Mouse (Mus musculus) left cerebral cortex, postnatal 25 days (tissue): ENCODE results near the gene Kdm4b. TPM values are rescaled to one million over a fixed set of nuclear protein-coding genes. Genes with fewer than 3 reads are reported as not detected.

Experiments
- DNase-seq, 2 experiments: peaks; one replicate each; pipeline ENCODE4 v3.0.0; 2022; ENCODE audit warnings: low spot score in 2 of 2, mixed read lengths in 1 of 2
- intact Hi-C: fragments of 180-260 bp; cut with DNase I; formaldehyde crosslinking; loops from one replicate; pipeline ENCODE4 v1.15.1; 2025
- total RNA-seq, 2 experiments: library from RNA; stranded (reverse); gene quantifications; 2 replicates each; pipeline ENCODE4 v1.2.3; 2021

The Kdm4b gene
- total RNA-seq, 2 experiments from 2014 or later = 70.0 to 74.4 TPM

DNA sequence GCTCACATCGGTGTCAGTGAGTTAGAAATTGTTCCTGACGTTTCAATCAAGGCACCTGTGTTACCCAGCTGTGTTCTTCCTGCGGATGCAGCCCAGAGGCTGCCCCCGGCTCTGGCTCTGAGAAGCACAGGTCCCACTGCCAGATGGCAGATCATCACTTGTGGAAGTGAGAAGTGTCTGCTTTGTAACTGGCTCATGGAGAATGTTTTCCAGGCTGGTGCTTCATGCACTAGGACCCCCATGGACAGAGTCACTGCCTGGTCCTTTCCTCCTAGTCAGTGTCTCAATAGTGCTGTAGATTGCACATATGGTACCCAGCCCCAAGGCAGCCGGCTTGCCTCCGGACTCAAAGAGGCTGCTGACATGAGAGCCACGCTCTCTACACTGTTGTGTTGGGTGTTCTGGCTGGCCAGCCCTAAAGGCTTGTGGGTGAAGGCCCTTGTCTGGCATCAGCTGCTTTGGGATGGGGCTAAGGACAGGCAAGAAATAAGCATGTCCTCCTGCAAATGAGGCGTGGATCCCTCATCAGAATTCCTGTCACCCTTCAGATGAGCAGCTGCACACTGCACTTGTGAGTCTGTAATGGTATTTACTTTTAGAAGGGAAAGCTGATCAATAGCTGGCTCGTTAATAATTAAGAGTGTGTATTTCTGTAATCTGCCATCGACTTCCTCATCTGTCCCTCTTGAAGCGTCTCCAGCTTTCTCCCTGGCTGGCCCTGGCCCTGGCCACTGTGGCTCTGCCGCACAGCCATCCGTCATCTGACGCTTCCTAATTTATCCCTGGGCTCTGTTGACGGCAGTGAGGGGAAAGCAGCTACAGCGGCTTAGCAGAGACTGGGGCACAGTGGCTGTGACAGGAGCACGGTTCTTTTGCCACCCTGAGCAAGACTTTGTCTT, 47.5 kb downstream of the Kdm4b start:
- intact Hi-C loops = no loop called here
- DNase-seq = peak in 1 of 2 experiments; percentile 42

DNA sequence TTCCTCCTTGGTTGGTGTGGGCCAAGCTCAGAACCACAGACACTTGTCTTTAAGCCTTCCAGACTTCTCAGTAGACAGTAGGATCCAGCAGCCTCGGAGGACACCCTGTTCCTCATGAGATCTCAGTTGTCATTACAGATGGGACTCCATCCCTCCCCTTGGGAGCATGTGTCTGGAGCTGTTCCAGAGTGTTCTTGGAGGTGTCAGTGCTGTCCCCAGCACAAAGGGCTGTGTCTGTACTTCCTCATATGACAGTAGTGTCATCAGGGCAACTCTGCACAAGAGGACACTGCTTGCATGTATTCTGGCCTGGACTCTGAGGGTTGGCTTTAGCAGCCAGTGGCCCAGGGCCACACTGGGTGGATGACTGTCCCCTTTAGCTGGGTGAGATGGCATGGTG, 49.0 kb downstream of the Kdm4b start:
- intact Hi-C loops = no loop called here

DNA sequence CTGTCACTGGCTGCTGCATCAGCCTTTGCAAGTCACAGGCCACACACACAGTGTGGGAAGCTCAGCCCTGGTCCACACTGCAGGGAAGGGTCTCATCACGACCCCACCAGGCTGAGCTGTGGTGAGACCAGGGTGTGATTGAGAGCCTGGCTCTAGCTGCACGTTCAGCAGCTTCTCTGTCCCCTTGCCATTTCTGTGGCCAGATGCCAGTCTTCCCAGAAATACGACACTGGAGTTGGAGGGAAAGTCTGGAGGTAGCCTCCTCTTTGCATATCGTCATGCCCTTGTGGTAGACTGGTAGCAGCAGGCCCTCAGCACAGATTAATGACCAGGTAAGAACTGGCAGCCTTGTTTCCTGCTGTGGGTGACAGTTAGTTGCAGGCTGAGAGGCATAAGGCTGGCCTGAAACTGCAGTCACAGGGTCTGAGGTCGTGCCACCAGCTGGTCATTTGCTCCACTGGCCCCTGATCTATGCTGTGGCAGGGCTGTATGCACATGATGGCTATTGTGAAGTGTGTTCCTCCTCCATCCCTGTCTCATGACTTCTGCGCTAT, 53.5 kb downstream of the Kdm4b start:
- no peak for DNase-seq
- intact Hi-C loops = no loop called here

More for the DNA sequence above, 49.0 kb downstream of the Kdm4b start:
- no peak for DNase-seq

DNA sequence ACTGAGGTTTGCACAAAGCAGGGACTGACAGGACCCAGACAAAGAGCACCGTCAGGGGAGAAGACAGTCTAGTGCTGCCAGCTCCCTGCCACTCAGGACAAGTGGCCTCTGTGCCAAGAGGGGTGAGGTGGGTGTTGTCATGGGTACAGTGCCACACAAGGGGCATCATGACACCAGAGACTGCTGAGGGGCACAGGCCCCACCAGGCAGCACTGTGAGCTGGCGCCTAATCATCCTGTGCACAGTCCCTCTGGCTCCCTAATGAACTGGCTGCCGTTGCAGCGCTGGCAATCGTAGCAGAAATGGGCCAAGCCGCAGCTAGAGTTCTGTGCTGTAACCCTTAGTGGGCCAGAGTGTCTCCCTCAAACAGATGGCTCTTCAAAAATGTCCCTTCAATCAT, 54.4 kb downstream of the Kdm4b start:
- DNase-seq = no peak
- intact Hi-C loops = no loop called here

DNA sequence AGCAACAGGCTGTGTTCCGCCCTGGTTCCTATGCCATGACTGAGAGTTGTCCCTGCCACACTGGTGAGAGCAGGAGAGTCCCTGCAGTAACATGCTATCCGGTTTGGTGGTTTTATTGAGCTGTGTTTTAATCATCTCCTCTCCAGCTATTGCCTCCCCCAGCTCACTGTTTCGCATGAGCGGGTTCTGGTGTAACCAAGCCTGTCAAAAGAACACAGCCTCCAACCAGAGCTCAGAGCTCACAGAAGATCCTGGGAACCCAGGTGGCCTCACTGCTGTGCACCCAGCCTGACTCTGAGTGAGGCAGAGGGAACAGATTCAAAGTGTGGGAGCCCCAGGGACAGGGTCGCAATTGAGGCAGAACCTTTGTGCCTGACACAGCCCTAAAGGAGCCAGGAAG, 55.3 kb downstream of the Kdm4b start:
- intact Hi-C loops = no loop called here
- DNase-seq = no peak

DNA sequence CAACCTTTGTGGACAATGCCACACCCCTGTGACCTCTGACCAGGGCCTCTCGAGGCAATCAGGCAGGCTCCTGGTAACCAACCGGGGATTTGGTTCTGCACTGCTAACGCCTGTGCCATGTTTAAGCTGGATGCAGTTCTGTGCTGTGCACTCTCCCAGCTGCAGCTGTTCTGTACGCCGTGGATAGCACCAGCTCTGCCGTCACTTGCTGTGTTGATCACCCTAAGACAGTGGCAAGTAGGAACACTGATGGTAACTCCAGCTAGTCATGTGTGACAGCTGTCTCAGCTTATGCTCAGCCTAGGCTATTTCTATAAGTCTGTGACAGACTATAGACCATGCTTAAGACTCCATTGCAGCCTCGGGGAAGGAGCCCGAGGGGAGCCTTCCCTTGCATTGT, 57.1 kb downstream of the Kdm4b start:
- intact Hi-C loops = no loop called here
- no peak for DNase-seq

DNA sequence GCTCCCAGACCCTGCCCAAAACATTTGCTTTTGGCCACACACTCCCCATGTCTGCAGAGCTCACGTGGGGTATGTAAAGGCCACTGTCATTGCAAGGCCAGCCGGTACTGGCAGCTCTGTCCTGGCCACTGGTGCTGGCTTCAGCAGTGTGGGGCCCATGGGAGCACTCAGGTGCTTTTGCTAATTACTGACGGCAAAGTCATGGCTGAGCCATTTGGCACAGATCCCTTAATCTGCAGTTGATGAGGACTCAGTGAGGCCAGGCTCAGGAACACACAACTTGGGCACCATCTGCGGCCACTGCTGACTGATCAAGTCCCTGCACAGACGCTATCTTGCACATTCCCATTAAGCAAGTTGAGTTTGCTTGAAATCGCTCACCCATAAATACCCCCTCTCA, 59.0 kb downstream of the Kdm4b start:
- intact Hi-C loops = no loop called here
- DNase-seq = no peak

DNA sequence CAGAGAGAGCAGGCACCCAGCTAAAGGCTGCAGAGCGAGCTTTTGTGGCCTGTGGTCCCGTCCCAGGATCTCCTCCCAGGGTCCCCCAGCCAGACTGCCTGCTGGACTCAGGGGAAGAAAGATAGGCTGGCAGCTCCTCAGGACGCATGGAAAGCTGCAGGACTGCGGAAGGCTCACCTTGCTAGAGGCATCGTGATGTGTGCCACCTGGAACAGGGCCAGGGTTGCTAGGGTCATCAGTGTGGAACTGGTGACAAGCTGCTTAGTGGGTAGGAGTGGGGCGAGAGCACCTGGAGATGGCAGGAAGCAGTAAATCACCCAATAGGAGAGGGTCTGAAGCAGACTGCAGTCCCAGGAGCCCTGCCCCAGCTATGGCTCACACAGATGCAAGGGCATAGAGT, 61.8 kb downstream of the Kdm4b start:
- intact Hi-C loops = no loop called here
- no peak for DNase-seq

DNA sequence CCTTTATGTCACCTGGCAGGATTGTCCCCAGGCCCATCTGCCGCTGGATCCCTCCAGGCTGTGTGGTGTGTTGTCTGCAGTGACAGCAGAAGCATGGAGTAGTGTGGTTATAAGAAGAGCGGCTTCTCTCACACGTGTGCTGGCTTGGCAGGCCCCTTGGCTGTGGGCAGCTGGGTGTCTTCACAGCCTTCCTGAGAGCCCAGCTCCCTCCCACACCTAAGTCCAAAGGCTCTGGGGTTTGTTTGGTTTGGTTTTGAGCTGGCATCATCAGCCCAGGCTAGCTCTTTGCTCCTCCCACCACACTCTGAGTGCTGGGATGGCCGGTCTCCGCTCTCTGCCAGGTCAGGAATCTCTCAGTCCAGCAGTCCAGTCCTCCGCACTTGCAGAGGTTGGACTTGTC, 67.4 kb downstream of the Kdm4b start:
- peak; percentile 20 to 78 for DNase-seq

DNA sequence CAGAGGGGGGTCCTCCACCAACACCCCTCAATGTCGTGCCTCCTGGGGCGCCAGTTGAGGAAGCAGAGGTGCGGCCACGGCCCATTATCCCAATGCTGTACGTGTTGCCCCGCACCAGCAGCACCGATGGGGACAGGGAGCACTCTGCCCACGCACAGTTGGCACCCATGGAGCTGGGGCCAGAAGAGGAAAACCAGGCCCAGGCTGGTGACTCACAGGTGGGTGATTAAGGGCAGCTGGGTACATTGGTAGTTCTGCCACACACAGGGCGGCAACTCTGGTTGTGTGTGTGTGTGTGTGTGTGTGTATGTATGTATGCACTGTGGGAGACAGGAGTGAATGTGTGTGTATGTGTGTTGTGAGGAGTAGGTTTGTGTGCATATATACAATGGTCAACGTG, 68.0 kb downstream of the Kdm4b start:
- DNase-seq = no peak
- intact Hi-C loops = no loop called here

More for the DNA sequence above, 67.4 kb downstream of the Kdm4b start:
- intact Hi-C loops = no loop called here

DNA sequence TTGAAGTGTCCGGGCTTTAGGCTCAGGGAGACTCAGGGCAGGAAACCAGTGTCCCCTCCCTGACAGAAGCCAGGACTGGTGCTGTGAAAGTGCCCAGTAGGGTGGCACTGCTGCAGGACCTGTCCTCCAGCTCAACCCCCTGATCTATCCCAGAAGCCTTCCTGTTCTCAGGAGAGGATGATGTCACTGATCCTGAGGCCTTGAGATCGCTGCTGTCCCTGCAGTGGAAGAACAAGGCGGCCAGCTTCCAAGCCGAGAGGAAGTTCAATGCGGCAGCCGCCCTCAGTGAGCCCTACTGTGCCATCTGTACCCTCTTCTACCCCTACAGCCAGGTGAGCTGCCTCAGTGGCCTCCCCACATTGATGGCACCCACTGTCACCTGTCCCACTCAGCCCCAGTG, 70.2 kb downstream of the Kdm4b start:
- DNase-seq = no peak
- intact Hi-C loops = no loop called here

DNA sequence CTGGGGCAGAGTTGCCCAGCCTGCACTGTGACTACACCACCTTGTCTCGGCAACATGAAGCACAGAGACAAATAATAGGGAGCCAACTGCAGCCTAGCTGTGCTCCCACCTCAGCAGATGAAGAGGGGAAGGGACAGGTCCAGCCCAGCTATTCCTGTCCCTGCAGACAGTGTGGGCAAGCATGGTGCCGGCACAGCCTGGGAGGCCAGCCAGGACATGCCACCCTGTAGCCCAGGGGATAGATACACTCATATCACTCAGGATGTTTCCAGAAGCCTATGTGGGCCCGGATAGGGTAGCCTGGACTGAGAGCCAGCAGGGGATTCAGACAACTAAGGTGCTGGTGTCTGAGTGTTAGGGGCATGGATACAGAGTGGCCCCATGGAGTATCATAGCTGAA, 74.4 kb downstream of the Kdm4b start:
- intact Hi-C loops = no loop called here

DNA sequence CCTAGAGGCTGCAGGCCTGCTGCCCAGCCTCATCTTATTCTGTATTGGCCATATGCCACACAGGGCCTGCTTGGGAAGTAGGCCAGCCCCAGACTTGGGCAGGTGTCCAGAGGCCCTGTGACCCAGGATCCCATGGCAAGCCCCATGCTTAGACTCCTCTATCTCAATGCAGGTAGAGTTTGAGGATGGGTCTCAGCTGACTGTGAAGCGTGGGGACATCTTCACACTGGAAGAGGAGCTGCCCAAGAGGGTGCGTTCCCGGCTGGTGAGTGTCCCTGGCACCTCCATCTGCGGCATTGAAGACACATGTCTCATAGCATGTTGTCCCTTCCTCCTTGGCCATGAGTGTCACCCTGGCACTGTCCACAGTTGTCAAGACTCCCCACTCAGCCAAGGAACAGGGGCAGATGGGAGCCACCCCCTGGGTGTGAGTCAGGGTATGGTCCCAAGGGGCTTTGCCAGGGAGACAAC, 75.2 kb downstream of the Kdm4b start:
- intact Hi-C loops = no loop called here
- no peak for DNase-seq

More for the DNA sequence above, 74.4 kb downstream of the Kdm4b start:
- no peak for DNase-seq

DNA sequence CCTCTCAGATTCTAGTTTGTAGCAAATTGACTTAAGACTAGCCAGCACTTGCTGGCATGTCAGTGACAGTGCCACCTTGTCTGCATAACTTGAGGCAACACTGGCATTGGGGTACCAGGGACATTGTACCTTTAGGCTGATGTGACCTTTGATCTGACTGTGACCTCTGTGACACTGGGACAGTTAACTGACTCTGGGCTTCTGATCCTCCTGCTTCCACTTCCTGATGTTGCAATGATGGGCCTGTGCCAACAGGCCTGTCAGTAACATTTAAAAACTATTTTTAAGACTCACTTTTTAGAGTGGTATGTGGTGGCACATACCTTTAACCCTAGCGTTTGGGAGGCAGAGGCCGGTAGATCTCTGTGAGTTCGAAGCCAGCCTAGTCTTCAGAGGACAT, 79.5 kb downstream of the Kdm4b start:
- intact Hi-C loops = loop anchor here (5.0 kb wide), 1 partner anchor 48 kb away; no protein-coding TSS in a partner anchor
- no peak for DNase-seq

DNA sequence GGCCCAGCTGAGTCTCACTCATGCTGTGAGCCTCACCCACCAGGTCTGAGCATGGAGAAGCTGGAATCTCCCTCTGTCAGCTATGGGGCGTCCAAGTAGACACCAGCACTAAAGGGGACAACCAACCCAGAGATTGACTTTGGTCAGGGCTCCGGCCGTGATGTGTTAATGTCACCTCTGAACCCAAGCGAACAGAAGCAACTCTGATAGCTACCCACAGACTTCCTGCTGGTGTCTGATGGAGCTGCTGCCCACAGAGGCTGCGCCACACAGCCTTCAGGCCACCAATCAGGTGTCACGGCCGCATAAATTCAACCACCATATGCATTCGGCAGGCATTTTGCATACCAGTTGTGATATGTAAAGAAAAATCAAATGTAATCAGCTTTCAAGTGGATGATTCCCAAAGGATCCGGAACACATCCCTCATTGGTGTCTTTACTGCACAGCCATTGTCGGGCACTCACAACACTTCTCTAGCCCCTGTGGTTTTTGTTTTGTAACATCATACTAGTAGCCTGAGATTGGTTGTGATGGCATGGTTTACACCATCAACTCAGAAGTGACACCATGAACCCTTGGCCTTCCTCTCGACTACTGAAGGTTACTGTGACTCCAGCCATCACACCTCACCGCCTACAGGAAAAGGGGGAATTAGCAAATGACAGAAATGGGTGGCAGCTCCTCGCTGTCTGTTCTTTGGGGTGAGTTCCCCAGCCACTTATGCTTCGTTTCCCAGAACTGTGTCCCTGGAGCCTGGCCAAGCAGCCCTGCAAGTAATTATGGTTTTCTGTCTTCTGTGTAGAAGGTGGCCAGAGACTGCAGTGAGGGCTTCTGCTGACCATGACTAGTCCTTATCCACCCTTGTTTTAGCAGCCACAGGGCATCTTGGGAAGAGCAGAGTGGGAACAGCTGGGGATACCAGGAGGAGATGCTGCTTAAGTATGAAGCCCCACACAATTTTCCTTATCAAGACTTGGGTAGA, 80.3 kb downstream of the Kdm4b start:
- intact Hi-C loops = loop anchor here (5.0 kb wide), 1 partner anchor 49 kb away; no protein-coding TSS in a partner anchor
- DNase-seq = peak in 1 of 2 experiments; percentile 40

DNA sequence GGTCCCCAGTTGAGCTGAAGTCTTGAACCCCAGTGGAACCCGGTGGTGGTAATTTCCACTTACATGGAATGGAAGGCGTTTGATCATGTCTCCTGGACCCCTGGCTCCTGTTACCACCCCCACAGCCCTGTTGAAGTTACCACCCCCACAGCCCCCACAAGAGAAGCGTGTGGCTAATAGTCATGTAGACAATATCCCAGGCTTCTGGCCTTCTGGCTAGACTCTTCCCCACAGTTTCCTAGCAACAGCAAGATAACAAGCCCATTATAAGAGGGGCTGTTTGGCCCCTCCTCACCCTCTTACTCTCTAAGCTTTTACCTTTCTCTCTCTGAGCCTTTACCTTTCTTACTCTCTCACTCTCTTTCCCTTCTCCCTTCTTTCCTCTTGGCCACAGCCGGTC, 81.0 kb downstream of the Kdm4b start:
- DNase-seq = no peak
- intact Hi-C loops = loop anchor here (5.0 kb wide), 1 partner anchor 50 kb away; no protein-coding TSS in a partner anchor

DNA sequence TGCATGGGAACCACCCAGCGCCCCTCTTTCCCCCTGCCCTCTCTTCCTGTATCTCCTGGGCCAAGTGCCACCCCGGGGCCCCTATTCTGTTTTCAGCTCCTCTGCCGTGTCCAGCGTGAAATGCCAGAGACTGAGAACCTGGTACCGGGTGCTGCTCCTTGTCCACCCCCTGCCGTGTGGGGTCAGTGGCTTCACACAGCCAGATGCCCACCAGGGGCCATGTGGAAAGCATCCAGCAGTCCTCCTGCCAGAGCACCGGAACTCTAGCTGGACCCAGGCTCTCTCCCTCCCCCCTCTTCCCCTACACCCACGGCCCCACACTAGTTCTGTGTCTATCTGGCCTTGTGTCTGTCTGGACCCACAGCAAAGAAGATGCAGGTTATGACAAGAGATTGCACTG, 81.5 kb downstream of the Kdm4b start:
- no peak for DNase-seq
- intact Hi-C loops = loop anchor here (5.0 kb wide), 1 partner anchor 50 kb away; no protein-coding TSS in a partner anchor

DNA sequence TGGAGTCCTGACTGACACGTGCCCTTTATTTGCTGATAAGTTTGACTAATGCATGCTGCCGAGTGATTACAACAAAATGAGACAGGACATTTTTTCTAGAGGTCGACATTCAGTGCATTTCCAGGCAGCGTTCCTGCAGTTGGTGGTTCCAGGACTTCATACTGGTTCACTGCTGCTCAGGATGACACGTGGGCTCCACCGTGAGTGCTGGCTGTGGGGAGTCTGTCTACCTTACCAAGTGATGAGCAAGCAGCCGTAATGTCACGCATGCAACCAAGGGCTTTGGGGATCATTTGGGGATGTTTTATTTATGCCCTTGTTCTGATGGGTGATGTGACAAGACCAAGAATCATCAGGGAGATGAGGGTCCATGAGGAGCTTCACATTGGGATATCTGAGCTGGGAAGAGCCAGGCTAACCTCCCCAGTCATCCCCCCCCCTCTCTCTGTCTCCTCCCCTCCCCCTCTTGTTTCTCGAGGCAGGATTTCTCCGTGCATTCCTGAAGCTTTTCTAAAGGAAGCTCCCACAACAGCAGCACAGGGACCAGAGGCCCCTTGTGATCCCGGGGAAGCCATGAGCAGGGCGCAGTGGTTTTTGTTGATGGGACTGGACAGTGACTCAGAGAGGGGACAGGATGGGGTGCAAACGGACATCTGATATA, 83.2 kb downstream of the Kdm4b start:
- intact Hi-C loops = loop anchor here (5.0 kb wide), 1 partner anchor 52 kb away; no protein-coding TSS in a partner anchor
- peak in 1 of 2 experiments; percentile 54 for DNase-seq

DNA sequence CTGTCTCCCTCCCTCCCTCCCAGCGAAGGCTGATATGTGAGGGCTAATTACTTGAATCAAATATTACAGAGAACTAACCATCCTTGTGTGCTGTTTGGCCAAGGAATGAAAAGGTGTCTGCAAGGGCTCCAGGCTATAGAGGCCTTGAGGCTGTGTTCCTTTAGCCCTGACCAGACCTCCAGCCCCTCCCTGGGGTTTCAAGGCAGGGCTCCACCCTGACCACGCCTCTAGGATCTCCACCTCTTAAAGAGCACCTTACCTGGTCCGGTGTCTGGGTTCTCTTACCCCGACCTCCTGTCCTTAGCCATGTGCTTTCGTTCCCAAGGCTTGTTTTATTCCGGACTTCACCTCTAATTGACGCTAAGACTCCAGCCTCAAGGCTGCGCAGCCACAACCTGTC, 83.9 kb downstream of the Kdm4b start:
- intact Hi-C loops = loop anchor here (5.0 kb wide), 2 partner anchors 52 to 143 kb away; partner anchors contain the start of gene Gm20219

More for the DNA sequence above, 83.9 kb downstream of the Kdm4b start:
- DNase-seq = no peak
